Mouse (Mus musculus) liver, postnatal 0 days (tissue): Measurements from ENCODE around the gene Gmfg.

Source experiments
- CTCF ChIP-seq: sonication (generic); IDR thresholded peaks from 2 replicates; pipeline ENCODE4 v1.5.1; 2016; ENCODE audit warnings: antibody characterized with exemption, low read depth
- EP300 ChIP-seq: IDR thresholded peaks from 2 replicates; pipeline ENCODE4 v1.6.1; 2016; ENCODE audit warnings: antibody characterized with exemption, low read depth, mild to moderate bottlenecking

DNA sequence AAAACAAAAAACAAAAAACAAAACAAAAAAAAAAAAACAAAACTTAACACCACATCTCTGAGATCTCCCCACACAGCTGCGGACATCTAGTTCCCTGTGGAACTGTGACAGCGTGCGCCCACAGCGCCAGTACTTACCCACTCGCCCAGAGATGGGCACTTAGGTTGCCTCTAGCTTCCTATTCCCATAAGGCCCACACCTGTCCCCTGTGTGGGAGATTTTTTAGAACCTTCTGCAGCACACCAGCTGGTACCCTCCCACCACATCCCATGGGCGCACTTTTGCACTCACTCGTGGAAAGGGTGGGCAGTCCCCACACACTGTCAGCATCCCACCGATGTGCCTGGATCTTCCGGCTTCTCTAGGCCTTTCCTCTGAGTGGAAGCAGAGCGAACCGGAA lies 45.6 kb downstream of the Gmfg start:
- TF ChIP-seq CTCF, result no peak
- no peak for TF ChIP-seq EP300
